15 mouse cellular contexts compared by ENCODE assay signal in genomic region chr1:113676301-113676871, GRCm38 (mm10).
DNase-seq lines count a peak whose midpoint lies in the region; ATAC-seq and TF ChIP-seq lines count a peak whose summit lies in the region.
"Had no signal": no experiment of that assay in that cellular context is flagged by ENCODE, and none has a peak within 500 bp of the region (broad histone marks: within the 10 kb centered on the region; RNA-seq: fewer than 3 reads in every experiment).

No protein-coding gene starts in this region.

- no peaks in the 10 kb centered on the region for H3K27me3 ChIP-seq in hindbrain, embryonic 15.5 days
- no peaks in the 10 kb centered on the region for H3K27me3 ChIP-seq in hindbrain, embryonic 10.5 days (ENCODE audit: insufficient read depth, poor library complexity, severe bottlenecking)
- H3K27me3 ChIP-seq in hindbrain, postnatal 0 days (ENCODE audit: insufficient read depth, low read length), result no peaks in the 10 kb centered on the region
- H3K27me3 ChIP-seq: heart, embryonic 13.5 days; limb, embryonic 12.5 days; liver, embryonic 15.5 days; neural tube, embryonic 13.5 days; stomach, embryonic 15.5 days had no signal

- no peak for DNase-seq in hindbrain, embryonic 10.5 days (ENCODE audit: low spot score)
- peak; percentile 0 for DNase-seq in embryo, embryonic 11 days
- peak; percentile 67 for DNase-seq in hindbrain, postnatal 0 days (ENCODE audit: low spot score)
- DNase-seq in retina, embryonic 14.5 days (ENCODE audit: low spot score), result peak; percentile 3
- no peak for DNase-seq in spleen, postnatal 14 days (ENCODE audit: low spot score in 2 of 2)
- DNase-seq in lung, postnatal 4 days, result no peak
- DNase-seq: adrenal gland, postnatal 10 days; kidney, adult 2 months; lung, postnatal 10 days had no signal

- H3K4me1 ChIP-seq in hindbrain, embryonic 15.5 days (replicated peaks), result no peaks in the 10 kb centered on the region
- H3K4me1 ChIP-seq in hindbrain, embryonic 10.5 days (replicated peaks), result no peaks in the 10 kb centered on the region
- no peaks in the 10 kb centered on the region for H3K4me1 ChIP-seq in hindbrain, postnatal 0 days (ENCODE audit: insufficient read depth, low read length)
- H3K4me1 ChIP-seq: heart, embryonic 13.5 days; limb, embryonic 12.5 days; liver, embryonic 15.5 days; neural tube, embryonic 13.5 days; stomach, embryonic 15.5 days had no signal

- H3K9me3 ChIP-seq in hindbrain, embryonic 15.5 days, result no peaks in the 10 kb centered on the region
- no peaks in the 10 kb centered on the region for H3K9me3 ChIP-seq in hindbrain, embryonic 10.5 days
- H3K9me3 ChIP-seq in hindbrain, postnatal 0 days (ENCODE audit: low read length), result no peaks in the 10 kb centered on the region
- H3K9me3 ChIP-seq: heart, embryonic 13.5 days; limb, embryonic 12.5 days; liver, embryonic 15.5 days; neural tube, embryonic 13.5 days; stomach, embryonic 15.5 days had no signal

- H3K4me2 ChIP-seq in hindbrain, embryonic 15.5 days, result no peak overlapping the region
- H3K4me2 ChIP-seq in hindbrain, postnatal 0 days (ENCODE audit: low read depth, low read length), result no peak overlapping the region
- H3K4me2 ChIP-seq: heart, embryonic 13.5 days; limb, embryonic 12.5 days; liver, embryonic 15.5 days; neural tube, embryonic 13.5 days; stomach, embryonic 15.5 days had no signal

- peak; percentile 76; the same call in 1 of the 2 replicates for ATAC-seq in hindbrain, embryonic 15.5 days (ENCODE audit: low FRiP score, low read depth)
- peak; percentile 69 for ATAC-seq in hindbrain, postnatal 0 days

- 17% methylated on average over 1 of the region's 1 CpGs for WGBS in hindbrain, embryonic 15.5 days
- WGBS in hindbrain, embryonic 10.5 days, result 20% methylated on average over 1 of the region's 1 CpGs
- 16% methylated on average over 1 of the region's 1 CpGs for WGBS in hindbrain, postnatal 0 days

- H3K4me3 ChIP-seq in hindbrain, embryonic 15.5 days, result no peak overlapping the region
- no peak overlapping the region for H3K4me3 ChIP-seq in hindbrain, embryonic 10.5 days
- no peak overlapping the region for H3K4me3 ChIP-seq in hindbrain, postnatal 0 days (ENCODE audit: low read length)
- H3K4me3 ChIP-seq: heart, embryonic 13.5 days; limb, embryonic 12.5 days; liver, embryonic 15.5 days; neural tube, embryonic 13.5 days; stomach, embryonic 15.5 days had no signal

- no peak overlapping the region for H3K27ac ChIP-seq in hindbrain, embryonic 15.5 days (replicated peaks)
- H3K27ac ChIP-seq in hindbrain, embryonic 10.5 days, result no peak overlapping the region
- no peak overlapping the region for H3K27ac ChIP-seq in hindbrain, postnatal 0 days
- H3K27ac ChIP-seq: heart, embryonic 13.5 days; limb, embryonic 12.5 days; liver, embryonic 15.5 days; neural tube, embryonic 13.5 days; stomach, embryonic 15.5 days had no signal

- H3K9ac ChIP-seq in hindbrain, embryonic 15.5 days, result no peak overlapping the region
- H3K9ac ChIP-seq in hindbrain, postnatal 0 days (replicated peaks; ENCODE audit: low read length), result no peak overlapping the region
- H3K9ac ChIP-seq: heart, embryonic 13.5 days; limb, embryonic 12.5 days; liver, embryonic 15.5 days; neural tube, embryonic 13.5 days; stomach, embryonic 15.5 days had no signal

- no peaks in the 10 kb centered on the region for H3K36me3 ChIP-seq in hindbrain, embryonic 15.5 days
- H3K36me3 ChIP-seq in hindbrain, embryonic 10.5 days, result no peaks in the 10 kb centered on the region
- H3K36me3 ChIP-seq in hindbrain, postnatal 0 days (ENCODE audit: insufficient read depth, low read length), result no peaks in the 10 kb centered on the region
- H3K36me3 ChIP-seq: heart, embryonic 13.5 days; limb, embryonic 12.5 days; liver, embryonic 15.5 days; neural tube, embryonic 13.5 days; stomach, embryonic 15.5 days had no signal

- no peak for TF ChIP-seq CTCF in hindbrain, postnatal 0 days (IDR thresholded peaks at IDR 0.05; ENCODE audit: low read depth)

Comparison
In these comparisons a context has a peak if more than half of its experiments do, and no peak if none do; other contexts are left out.
1. DNase-seq: peak in embryo, embryonic 11 days (single experiment), hindbrain, postnatal 0 days (single experiment) and retina, embryonic 14.5 days (single experiment); none in hindbrain, embryonic 10.5 days (single experiment), spleen, postnatal 14 days (0 of 2) and lung, postnatal 4 days (0 of 2).